Mouse (Mus musculus) ES-E14 (cell line): ENCODE results near the gene Ppp6r2. TPM values are rescaled to one million over a fixed set of nuclear protein-coding genes. Genes with fewer than 3 reads are reported as not detected.

Source experiments
- DNase-seq: peaks from one replicate; pipeline ENCODE4 v3.0.0-alpha.2; 2013; ENCODE audit warnings: low read depth, low spot score
- H3K27ac ChIP-seq: 2 replicates; pipeline ENCODE4 v1.5.1; 2012; ENCODE audit warnings: low read depth, mild to moderate bottlenecking, low read length, moderate library complexity, mixed read lengths; ENCODE audit not compliant: poor library complexity, insufficient read depth, severe bottlenecking
- H3K36me3 ChIP-seq: 2 replicates; pipeline ENCODE4 v1.6.1; 2012; ENCODE audit warnings: mild to moderate bottlenecking, low read length, moderate library complexity, mixed read lengths; ENCODE audit not compliant: control insufficient read depth, poor library complexity, insufficient read depth, severe bottlenecking
- H3K4me1 ChIP-seq, 2 experiments: fragments of 150-350 bp in 1 of 2; sonication (generic) in 1 of 2; 2 replicates each; pipeline ENCODE4 v1.6.1; 2012; ENCODE audit warnings: low read length in 2 of 2, mild to moderate bottlenecking in 1 of 2, mixed read lengths in 1 of 2; ENCODE audit not compliant: control insufficient read depth in 2 of 2, insufficient read depth in 2 of 2, poor library complexity in 1 of 2
- H3K4me3 ChIP-seq, 2 experiments: fragments of 150-350 bp in 1 of 2; sonication (generic) in 1 of 2; 2 replicates each; pipeline ENCODE4 v1.5.1; 2012; ENCODE audit warnings: low read length in 2 of 2, low read depth in 1 of 2, mild to moderate bottlenecking in 1 of 2, mixed read lengths in 1 of 2; ENCODE audit not compliant: insufficient read depth in 1 of 2, poor library complexity in 1 of 2, severe bottlenecking in 1 of 2
- H3K9ac ChIP-seq: 2 replicates; pipeline ENCODE4 v1.6.1; 2012; ENCODE audit warnings: low read depth, mild to moderate bottlenecking, low read length, mixed read lengths; ENCODE audit not compliant: poor library complexity, insufficient read depth, severe bottlenecking
- H3K9me3 ChIP-seq: fragments of 150-350 bp; sonication (generic); 2 replicates; pipeline ENCODE4 v1.6.1; 2012; ENCODE audit warnings: low read depth, mild to moderate bottlenecking, low read length; ENCODE audit not compliant: control insufficient read depth, insufficient read depth
- CHD2 ChIP-seq: IDR thresholded peaks from 2 replicates; pipeline ENCODE4 v1.6.1; 2014; ENCODE audit warnings: mild to moderate bottlenecking, low read depth, low read length, inconsistent platforms
- HCFC1 ChIP-seq: IDR thresholded peaks from 2 replicates; pipeline ENCODE4 v1.6.1; 2012; ENCODE audit warnings: low read length, inconsistent platforms, borderline replicate concordance; ENCODE audit not compliant: insufficient read depth
- MAFK ChIP-seq: IDR thresholded peaks from 2 replicates; pipeline ENCODE4 v1.6.1; 2014; ENCODE audit warnings: mild to moderate bottlenecking, low read depth, low read length, inconsistent platforms; ENCODE audit not compliant: insufficient read depth
- ZC3H11A ChIP-seq: IDR thresholded peaks from 2 replicates; pipeline ENCODE4 v1.6.1; 2012; ENCODE audit warnings: low read depth, mild to moderate bottlenecking, inconsistent platforms, low read length, borderline replicate concordance
- ZNF384 ChIP-seq: IDR thresholded peaks from 2 replicates; pipeline ENCODE4 v1.6.1; 2012; ENCODE audit warnings: low read depth, low read length, inconsistent platforms
- in situ Hi-C, 2 experiments: fragments of 600-800 bp; cut with MboI; formaldehyde crosslinking; loops; one replicate each; pipeline ENCODE4 v1.15.1; 2025; ENCODE audit warnings: low sequenced_read_pairs in 2 of 2, inconsistent platforms in 1 of 2; ENCODE audit not compliant: unreplicated experiment in 2 of 2
- total RNA-seq: library from RNA; depleted of rRNA; stranded (reverse); fragments of 300-350 nt; gene quantifications from 2 replicates; pipeline ENCODE4 v1.2.3, GENCODE M21; 2012; rRNA removed

Ppp6r2 gene
- total RNA-seq, 1 experiment = 8.6 TPM

DNA sequence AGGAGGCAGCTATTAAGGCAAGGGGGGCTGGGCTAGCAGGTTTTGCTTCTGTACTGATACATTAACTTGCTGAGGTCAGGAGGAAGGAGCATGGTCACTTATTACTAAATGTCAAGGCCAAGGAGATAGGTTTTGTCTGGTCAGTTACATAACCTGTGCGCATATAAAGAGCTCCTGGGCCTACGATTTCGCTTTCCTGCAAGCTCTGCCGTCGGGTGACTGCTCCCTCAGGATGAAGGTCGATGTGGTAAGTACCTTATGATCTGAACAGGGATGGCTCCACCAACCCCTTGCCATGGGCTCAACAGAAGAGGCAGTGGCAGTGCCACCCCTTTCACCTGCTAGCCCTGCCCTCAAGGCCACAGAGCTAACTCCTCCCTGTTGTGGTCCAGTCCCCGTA lies 122.9 kb downstream of the Ppp6r2 start, which contains the start of gene Miox:
TSS of gene Miox (plus strand) at position 128 of the 400 bp plus-strand sequence.
- Histone ChIP-seq H3K4me1 (0 out of 4 replicates have a peak, but pooled peaks cover 0 to 4% of the 10 kb centered on the region in 2 experiments), H3K4me3 (peak within 1 kb of the TSS in 1 of 2 experiments; percentile 68; a peak in 1 of 4 replicates), H3K27ac (no peak within 1 kb of the TSS), H3K9me3 (0 out of 2 replicates have a peak, but pooled peaks cover 1% of the 10 kb centered on the region), H3K9ac (no peak within 1 kb of the TSS), H3K36me3 (no peaks in the 10 kb centered on the region)
- TF ChIP-seq ZNF384 (no peak), MAFK (no peak), HCFC1 (no peak), ZC3H11A (no peak), CHD2 (no peak)
- in situ Hi-C loops = no loop called here
- no peak for DNase-seq

DNA sequence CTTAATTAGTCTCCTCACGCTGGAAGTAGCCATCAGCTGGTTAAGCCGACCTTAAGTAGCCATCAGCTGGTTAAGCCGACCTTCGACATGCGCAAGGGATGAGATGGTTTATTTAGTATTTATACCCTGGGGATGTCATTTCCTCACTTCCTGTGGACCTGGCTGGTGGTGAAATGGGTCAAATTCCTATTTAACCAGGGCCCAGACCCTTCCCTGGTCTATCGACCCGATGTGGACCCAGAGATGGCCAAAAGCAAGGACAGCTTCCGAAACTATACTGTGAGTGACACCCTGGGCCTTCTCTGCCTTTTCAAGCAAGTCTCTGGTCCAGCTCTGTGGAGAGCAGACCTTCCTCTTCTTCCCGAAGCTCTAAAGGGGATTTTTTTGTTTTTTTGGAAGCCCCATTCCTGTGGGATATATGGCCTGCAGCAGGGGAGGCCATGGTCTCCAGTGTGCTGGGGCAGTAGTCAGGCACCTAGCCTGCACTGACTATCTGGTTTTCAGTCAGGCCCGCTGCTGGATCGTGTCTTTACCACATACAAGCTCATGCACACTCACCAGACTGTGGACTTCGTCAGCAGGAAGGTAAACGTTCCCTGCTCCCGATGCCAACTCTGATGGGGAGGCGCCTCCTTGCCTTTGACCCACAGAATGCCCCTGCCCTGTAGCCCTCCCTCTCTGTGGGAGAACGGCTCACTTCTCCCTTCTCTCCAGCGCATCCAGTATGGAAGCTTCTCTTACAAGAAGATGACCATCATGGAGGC lies 123.6 kb downstream of the Ppp6r2 start:
- DNase-seq = no peak
- Histone ChIP-seq H3K4me3 (peak overlapping the region in 1 of 2 experiments; percentile 68; a peak in 2 of 4 replicates), H3K9ac (no peak overlapping the region), H3K4me1 (0 out of 4 replicates have a peak, but pooled peaks cover 0 to 4% of the 10 kb centered on the region in 2 experiments), H3K36me3 (no peaks in the 10 kb centered on the region), H3K27ac (no peak overlapping the region), H3K9me3 (0 out of 2 replicates have a peak, but pooled peaks cover 1% of the 10 kb centered on the region)
- no peak for TF ChIP-seq ZNF384
- TF ChIP-seq ZC3H11A = no peak
- TF ChIP-seq MAFK = no peak
- no peak for TF ChIP-seq HCFC1
- in situ Hi-C loops = no loop called here

DNA sequence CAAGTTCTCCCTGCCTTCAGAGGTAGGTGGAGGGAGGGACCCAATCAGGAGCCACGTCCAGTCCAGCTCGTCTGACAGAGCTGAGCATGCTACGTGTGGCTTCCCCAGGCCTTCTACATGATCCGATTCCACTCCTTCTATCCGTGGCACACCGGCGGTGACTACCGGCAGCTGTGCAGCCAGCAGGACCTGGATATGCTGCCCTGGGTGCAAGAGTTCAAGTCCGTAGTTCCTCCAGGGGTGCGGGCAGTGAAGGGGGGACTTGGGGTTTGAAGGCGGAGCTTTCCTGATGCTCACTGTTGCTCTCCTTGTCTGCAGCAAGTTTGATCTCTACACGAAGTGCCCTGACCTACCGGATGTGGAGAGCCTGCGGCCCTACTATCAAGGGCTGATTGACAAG lies 125.1 kb downstream of the Ppp6r2 start:
- peak overlapping the region; percentile 63 to 68 for H3K4me3 ChIP-seq
- in situ Hi-C loops = no loop called here
- 0 out of 2 replicates have a peak, but pooled peaks cover 1% of the 10 kb centered on the region for H3K9me3 ChIP-seq
- 0 out of 4 replicates have a peak, but pooled peaks cover 0 to 4% of the 10 kb centered on the region in 2 experiments for H3K4me1 ChIP-seq
- DNase-seq = no peak
- TF ChIP-seq ZNF384 (no peak), MAFK (no peak), CHD2 (no peak), HCFC1 (no peak), ZC3H11A (no peak)
- H3K9ac ChIP-seq = peak overlapping the region; percentile 45; the same call in 1 of the 2 replicates
- no peaks in the 10 kb centered on the region for H3K36me3 ChIP-seq
- no peak overlapping the region for H3K27ac ChIP-seq

Other genes starting within 250 kb of the Ppp6r2 start
- gene Mlc1, start 232.5 kb upstream of the Ppp6r2 start, total RNA-seq = 0.32 and 0.36 TPM in 2 replicates
- gene Mov10l1, start 228.6 kb upstream of the Ppp6r2 start, total RNA-seq = 26.7 and 34.4 TPM in 2 replicates
- gene Panx2, start 151.8 kb upstream of the Ppp6r2 start, total RNA-seq = 0.22 and 0.58 TPM in 2 replicates
- gene Trabd, start 136.4 kb upstream of the Ppp6r2 start, total RNA-seq = 24.2 and 29.9 TPM in 2 replicates
- gene Selenoo, start 122.5 kb upstream of the Ppp6r2 start, total RNA-seq = 7.5 and 8.7 TPM in 2 replicates
- gene Tubgcp6, start 88.4 kb upstream of the Ppp6r2 start, total RNA-seq = 37.3 and 45.0 TPM in 2 replicates
- gene Hdac10, start 82.9 kb upstream of the Ppp6r2 start, total RNA-seq = 7.4 and 11.4 TPM in 2 replicates
- gene Mapk12, start 70.8 kb upstream of the Ppp6r2 start, total RNA-seq = 8.1 and 10.6 TPM in 2 replicates
- gene Mapk11, start 61.9 kb upstream of the Ppp6r2 start, total RNA-seq = 6.6 and 12.7 TPM in 2 replicates
- gene Plxnb2, start 30.8 kb upstream of the Ppp6r2 start, total RNA-seq = 116 and 178 TPM in 2 replicates
- gene Dennd6b, start 15.1 kb upstream of the Ppp6r2 start, total RNA-seq = 14.4 and 24.7 TPM in 2 replicates
- gene Sbf1, start 103.8 kb downstream of the Ppp6r2 start, total RNA-seq = 134 and 169 TPM in 2 replicates
- gene Adm2, start 111.2 kb downstream of the Ppp6r2 start, total RNA-seq = 4.6 and 7.8 TPM in 2 replicates
- 0.54 TPM in 1 of 2 replicates, not detected in the other for gene Miox, start 122.8 kb downstream of the Ppp6r2 start, total RNA-seq
- 44.8 and 45.3 TPM in 2 replicates for gene Lmf2, start 144.1 kb downstream of the Ppp6r2 start, total RNA-seq
- gene Ncaph2, start 144.2 kb downstream of the Ppp6r2 start, total RNA-seq = 205 and 274 TPM in 2 replicates
- gene Sco2, start 162.3 kb downstream of the Ppp6r2 start, total RNA-seq = 46.4 and 50.8 TPM in 2 replicates
- 0.94 and 1.1 TPM in 2 replicates for gene Tymp, start 165.5 kb downstream of the Ppp6r2 start, total RNA-seq
- 0.37 TPM in 1 of 2 replicates, not detected in the other for gene Odf3b, start 167.7 kb downstream of the Ppp6r2 start, total RNA-seq
- gene Klhdc7b, start 173.4 kb downstream of the Ppp6r2 start, total RNA-seq = 0.11 and 0.13 TPM in 2 replicates
- gene Syce3, start 198.9 kb downstream of the Ppp6r2 start, total RNA-seq = 4.5 and 12.4 TPM in 2 replicates
- gene Cpt1b, start 214.3 kb downstream of the Ppp6r2 start, total RNA-seq = 2.7 and 5.9 TPM in 2 replicates
- 1.5 and 2.0 TPM in 2 replicates for gene C730034F03Rik, start 218.0 kb downstream of the Ppp6r2 start, total RNA-seq
- gene Gm44502, start 218.1 kb downstream of the Ppp6r2 start, total RNA-seq = 0.36 TPM in 1 of 2 replicates, not detected in the other
- 29.0 and 42.6 TPM in 2 replicates for gene Chkb, start 218.4 kb downstream of the Ppp6r2 start, total RNA-seq
- 4.6 and 7.8 TPM in 2 replicates for gene Mapk8ip2, start 242.4 kb downstream of the Ppp6r2 start, total RNA-seq